Mouse (Mus musculus) hindbrain, embryonic 15.5 days (tissue): Measurements from ENCODE around the gene Mdm1. TPM values are rescaled to one million over a fixed set of nuclear protein-coding genes. Genes with fewer than 3 reads are reported as not detected.

ENCODE experiments used
- ATAC-seq: fragments of 200-750 bp; cut with Nextera tagmentation; 2 replicates; pipeline ENCODE4 v1.8.0; 2017; ENCODE audit warnings: low read depth, moderate number of reproducible peaks, moderate TSS enrichment; ENCODE audit not compliant: low FRiP score
- H3K27ac ChIP-seq: fragments of 300-500 bp; sonication (generic); replicated peaks from 2 replicates; pipeline ENCODE4 v1.5.1; 2015; ENCODE audit warnings: mild to moderate bottlenecking, inconsistent platforms
- H3K27me3 ChIP-seq: fragments of 300-500 bp; sonication (generic); 2 replicates; pipeline ENCODE4 v1.6.1; 2015; ENCODE audit warnings: control low read depth, inconsistent platforms
- H3K36me3 ChIP-seq: fragments of 300-500 bp; sonication (generic); 2 replicates; pipeline ENCODE4 v1.6.1; 2015; ENCODE audit warnings: control low read depth, inconsistent platforms
- H3K4me1 ChIP-seq: fragments of 300-500 bp; sonication (generic); replicated peaks from 2 replicates; pipeline ENCODE4 v1.6.1; 2015; ENCODE audit warnings: control low read depth, inconsistent platforms
- H3K4me2 ChIP-seq: fragments of 300-500 bp; sonication (generic); 2 replicates; pipeline ENCODE4 v1.6.1; 2015; ENCODE audit warnings: moderate library complexity, mild to moderate bottlenecking, inconsistent platforms
- H3K4me3 ChIP-seq: fragments of 300-500 bp; sonication (generic); 2 replicates; pipeline ENCODE4 v1.5.1; 2015; ENCODE audit warnings: mild to moderate bottlenecking, inconsistent platforms
- H3K9ac ChIP-seq: fragments of 300-500 bp; sonication (generic); 2 replicates; pipeline ENCODE4 v1.6.1; 2015; ENCODE audit warnings: inconsistent platforms
- H3K9me3 ChIP-seq: fragments of 300-500 bp; sonication (generic); 2 replicates; pipeline ENCODE4 v1.6.1; 2016; ENCODE audit warnings: control low read depth, inconsistent platforms
- WGBS: fragments of 180-500 bp; shearing (Covaris S2); methylation state at CpG from one replicate; pipeline ENCODE4 v1.1.7; 2015; 5-methylcytosine and 5-hydroxymethylcytosine counted together
- polyA plus RNA-seq: library from polyadenylated mRNA; unstranded; fragments of >200 nt; fragmentation: Nextera tagmentation; extraction: Ambion mirVana; gene quantifications from 2 replicates; pipeline ENCODE4 v1.2.1, GENCODE M21; 2015

The Mdm1 gene
- 26.1 and 27.6 TPM in 2 replicates for polyA plus RNA-seq

DNA sequence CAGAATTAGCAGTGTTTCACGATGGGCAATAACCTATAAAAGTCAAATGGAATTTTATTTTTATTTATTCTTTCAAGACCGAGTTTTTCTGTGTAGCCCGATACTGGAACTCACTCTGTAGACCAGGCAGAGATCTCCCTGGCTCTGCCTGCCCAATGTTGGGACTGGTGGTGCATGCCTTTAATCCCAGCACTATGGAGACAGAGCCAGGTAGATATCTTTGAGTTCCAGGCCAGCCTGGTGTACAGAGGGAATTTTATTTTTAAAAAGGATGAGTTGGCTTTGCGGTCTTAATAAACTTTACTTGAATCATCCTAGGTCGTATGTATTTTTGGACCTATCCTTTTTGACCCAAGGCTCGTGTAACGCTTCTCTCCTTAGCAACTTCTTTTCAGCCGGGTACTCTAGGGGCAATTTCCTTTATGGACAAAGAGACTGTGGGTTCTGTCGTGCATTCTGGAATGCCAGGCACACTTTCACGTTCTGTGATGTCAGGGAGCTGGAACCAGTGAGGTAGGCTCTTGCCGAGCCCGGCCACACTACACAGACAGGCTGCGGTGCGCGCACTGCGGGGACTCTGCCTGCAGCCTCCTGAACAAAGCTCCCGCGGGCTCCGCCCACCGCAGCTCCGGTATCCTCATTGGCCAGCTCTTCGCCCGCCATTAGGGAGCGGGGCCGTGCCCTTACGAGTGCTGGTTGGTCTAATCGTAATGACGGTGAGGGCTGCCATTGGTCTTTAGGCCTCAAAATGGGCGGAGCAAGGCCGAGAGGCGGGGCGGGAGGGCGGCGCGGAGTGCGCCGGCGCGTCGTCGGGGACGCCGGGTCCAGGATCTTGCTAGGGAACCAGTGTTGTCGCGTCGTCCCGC, at the start of gene Mdm1:
TSS of gene Mdm1 (plus strand) at position 794 of the 866 bp plus-strand sequence.
- Histone ChIP-seq H3K9ac (peak within 1 kb of the TSS; percentile 71), H3K4me2 (peak within 1 kb of the TSS; percentile 77), H3K4me3 (peak within 1 kb of the TSS; percentile 92), H3K4me1 (peaks cover 13% of the 10 kb centered on the region), H3K27me3 (no peaks in the 10 kb centered on the region), H3K36me3 (no peaks in the 10 kb centered on the region), H3K27ac (peak within 1 kb of the TSS; percentile 73), H3K9me3 (no peaks in the 10 kb centered on the region)
- peak; percentile 100 for ATAC-seq
- WGBS: 4% methylated on average over 47 of the region's 47 CpGs

DNA sequence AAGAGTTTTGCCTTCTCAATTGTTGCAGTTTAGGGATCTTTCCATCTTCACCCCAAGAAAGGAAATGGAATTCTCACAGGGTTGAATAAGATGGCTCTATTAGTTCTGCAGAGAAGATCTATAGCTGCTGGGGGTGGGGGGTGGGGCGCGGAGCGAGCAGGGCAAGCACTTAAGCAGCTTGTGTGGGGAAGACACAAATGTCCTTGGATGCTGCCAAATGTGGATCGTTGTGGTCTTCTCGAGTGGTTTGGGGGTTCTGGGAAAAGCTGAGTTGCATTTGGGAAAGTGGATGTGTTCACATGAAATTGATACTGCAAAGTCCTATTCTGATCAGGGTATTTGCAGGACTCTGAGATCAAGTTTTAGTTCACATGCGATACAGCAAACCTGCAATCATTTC, 48.9 kb upstream of the Mdm1 start:
- ATAC-seq: no peak
- Histone ChIP-seq H3K36me3 (no peaks in the 10 kb centered on the region), H3K9ac (no peak overlapping the region), H3K27me3 (no peaks in the 10 kb centered on the region), H3K27ac (no peak overlapping the region), H3K4me2 (no peak overlapping the region), H3K4me1 (peaks cover 5% of the 10 kb centered on the region), H3K9me3 (no peaks in the 10 kb centered on the region), H3K4me3 (no peak overlapping the region)
- WGBS: 75% methylated on average over 6 of the region's 6 CpGs

DNA sequence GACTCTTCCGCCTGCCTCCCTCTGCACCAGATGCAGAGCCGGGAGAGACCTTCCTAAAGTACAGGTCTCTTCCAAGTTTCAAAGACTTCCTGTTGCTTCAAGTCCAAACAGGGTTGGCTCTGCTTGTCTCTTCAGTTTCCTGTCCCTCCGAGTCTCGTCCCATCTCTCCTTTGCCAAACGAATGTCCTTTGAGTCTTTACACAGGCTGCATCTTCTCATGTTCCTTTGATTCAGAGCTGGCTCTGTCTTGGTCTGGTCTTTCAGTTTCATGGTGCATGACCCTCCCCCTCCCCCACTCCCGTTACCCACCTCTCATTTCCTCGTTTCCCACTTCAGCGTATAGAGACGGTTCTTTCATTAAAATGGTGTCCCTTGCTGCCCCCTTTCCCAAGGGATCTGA, 47.9 kb upstream of the Mdm1 start:
- Histone ChIP-seq H3K27me3 (no peaks in the 10 kb centered on the region), H3K9ac (no peak overlapping the region), H3K36me3 (no peaks in the 10 kb centered on the region), H3K9me3 (no peaks in the 10 kb centered on the region), H3K4me3 (no peak overlapping the region), H3K27ac (no peak overlapping the region), H3K4me2 (no peak overlapping the region), H3K4me1 (no peaks in the 10 kb centered on the region)
- 67% methylated on average over 9 of the region's 9 CpGs for WGBS
- no peak for ATAC-seq

DNA sequence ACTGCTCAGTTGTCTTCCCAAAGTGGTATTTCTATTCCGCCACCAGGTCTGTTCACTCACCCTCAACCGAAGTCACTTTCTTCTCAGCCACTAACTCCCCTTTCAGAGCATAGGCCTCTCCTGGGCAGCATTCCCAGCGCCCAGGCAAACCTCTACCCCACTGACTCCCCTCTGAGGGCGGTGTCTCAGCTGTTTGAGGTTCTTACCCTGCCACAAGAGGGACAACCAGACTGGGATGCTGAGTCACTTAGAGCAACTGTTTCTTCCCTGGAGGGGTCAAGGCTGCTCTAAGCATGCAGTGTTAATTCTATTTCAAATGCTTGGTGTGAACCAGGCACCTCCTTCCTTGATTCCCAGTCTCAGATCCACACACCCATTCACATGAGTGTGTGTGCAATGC, 46.8 kb upstream of the Mdm1 start:
- H3K9ac ChIP-seq: no peak overlapping the region
- no peaks in the 10 kb centered on the region for H3K27me3 ChIP-seq
- H3K9me3 ChIP-seq: no peaks in the 10 kb centered on the region
- H3K27ac ChIP-seq: no peak overlapping the region
- no peaks in the 10 kb centered on the region for H3K4me1 ChIP-seq
- 89% methylated on average over 4 of the region's 4 CpGs for WGBS
- H3K36me3 ChIP-seq: no peaks in the 10 kb centered on the region
- ATAC-seq: no peak
- H3K4me3 ChIP-seq: no peak overlapping the region
- H3K4me2 ChIP-seq: no peak overlapping the region

DNA sequence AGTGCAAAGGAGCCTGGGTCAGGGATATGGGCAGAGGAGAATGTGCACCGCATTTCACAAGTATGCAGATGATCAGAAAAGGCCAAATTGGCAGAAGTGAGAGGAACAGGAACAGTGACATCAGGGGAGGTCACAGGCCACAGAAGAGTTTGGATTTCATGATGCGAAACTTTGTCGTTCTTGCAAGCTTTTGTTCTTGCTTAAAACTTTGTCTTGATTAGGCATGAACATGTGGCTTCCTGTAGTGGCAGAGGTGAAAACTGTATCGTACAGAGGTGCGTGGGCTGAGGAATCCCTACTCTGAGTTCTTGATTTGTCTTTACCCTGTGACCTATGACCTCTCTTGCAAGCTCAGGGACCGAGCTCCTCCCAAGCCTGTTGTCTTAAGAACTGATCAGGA, 45.4 kb upstream of the Mdm1 start:
- ATAC-seq: no peak
- H3K4me3 ChIP-seq: no peak overlapping the region
- H3K36me3 ChIP-seq: no peaks in the 10 kb centered on the region
- H3K4me1 ChIP-seq: no peaks in the 10 kb centered on the region
- H3K9ac ChIP-seq: no peak overlapping the region
- no peak overlapping the region for H3K4me2 ChIP-seq
- no peak overlapping the region for H3K27ac ChIP-seq
- WGBS: 86% methylated on average over 6 of the region's 6 CpGs
- no peaks in the 10 kb centered on the region for H3K9me3 ChIP-seq
- H3K27me3 ChIP-seq: no peaks in the 10 kb centered on the region

DNA sequence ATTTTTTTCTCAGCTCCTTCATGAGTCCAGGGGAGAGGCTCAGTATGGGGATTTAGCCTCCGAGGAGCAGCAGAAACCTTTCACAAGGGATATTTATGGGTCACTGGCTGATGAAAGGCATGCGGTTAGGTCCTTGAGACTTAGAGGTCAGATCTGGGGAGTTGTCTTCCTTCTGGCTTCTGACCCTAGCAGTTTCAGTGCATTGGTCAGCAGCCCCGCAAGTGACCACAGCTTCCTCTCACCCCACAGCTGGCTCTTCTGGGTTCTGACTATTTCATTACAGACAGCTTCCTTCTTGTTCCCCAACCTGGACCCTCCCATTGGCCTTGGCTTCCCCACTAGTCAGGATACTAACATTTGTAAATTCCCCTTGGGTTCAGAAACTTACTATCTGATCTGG, 43.7 kb upstream of the Mdm1 start:
- WGBS: 83% methylated on average over 3 of the region's 3 CpGs
- Histone ChIP-seq H3K4me2 (no peak overlapping the region), H3K9me3 (no peaks in the 10 kb centered on the region), H3K27ac (no peak overlapping the region), H3K36me3 (no peaks in the 10 kb centered on the region), H3K27me3 (no peaks in the 10 kb centered on the region), H3K4me1 (no peaks in the 10 kb centered on the region), H3K9ac (no peak overlapping the region), H3K4me3 (no peak overlapping the region)
- no peak for ATAC-seq

DNA sequence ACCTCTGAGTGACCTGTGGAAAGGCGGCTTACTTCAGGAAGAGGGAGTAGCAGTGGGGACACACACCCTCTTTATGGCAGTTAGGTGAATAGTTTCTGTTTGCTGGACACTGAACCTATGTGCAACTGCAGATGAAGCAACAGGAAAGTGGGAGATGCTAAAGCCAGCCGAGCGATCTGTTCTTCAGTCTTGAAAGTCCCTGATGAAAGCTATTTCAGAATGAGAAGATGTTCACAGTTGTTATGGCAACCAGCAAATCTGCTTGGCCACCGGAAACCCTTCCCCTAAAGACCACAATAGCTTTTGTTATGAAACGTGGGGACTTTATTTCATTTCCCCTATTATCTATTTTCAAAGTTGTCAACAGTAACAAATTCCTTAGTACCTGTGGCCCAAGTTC, 41.0 kb upstream of the Mdm1 start:
- WGBS: 36% methylated on average over 5 of the region's 5 CpGs

DNA sequence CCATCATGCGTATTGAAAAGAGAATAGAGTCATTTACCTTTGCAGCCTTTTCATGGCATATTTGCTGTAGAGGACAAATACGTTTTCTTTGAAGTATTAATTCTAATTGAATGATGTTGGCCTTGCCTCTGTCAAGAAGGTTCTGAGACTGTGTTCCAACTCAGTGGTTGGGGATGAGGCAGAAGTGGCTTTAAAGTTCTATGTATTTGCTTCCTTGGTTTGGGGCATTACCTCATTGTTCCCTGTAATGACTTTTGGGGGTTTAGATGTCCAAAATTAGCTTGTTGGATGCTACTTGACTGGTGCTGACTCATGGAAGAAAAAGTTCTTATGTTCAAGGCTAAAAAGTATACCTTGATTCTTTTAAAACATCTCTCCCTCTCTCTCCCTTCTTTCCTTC, 40.6 kb upstream of the Mdm1 start:
- Histone ChIP-seq H3K4me1 (peaks cover 7% of the 10 kb centered on the region), H3K27ac (no peak overlapping the region), H3K27me3 (no peaks in the 10 kb centered on the region), H3K9ac (no peak overlapping the region), H3K36me3 (no peaks in the 10 kb centered on the region), H3K9me3 (no peaks in the 10 kb centered on the region), H3K4me3 (no peak overlapping the region), H3K4me2 (no peak overlapping the region)
- 75% methylated on average over 2 of the region's 2 CpGs for WGBS
- ATAC-seq: no peak

More for the DNA sequence above, 41.0 kb upstream of the Mdm1 start:
- Histone ChIP-seq H3K4me2 (no peak overlapping the region), H3K36me3 (no peaks in the 10 kb centered on the region), H3K27ac (no peak overlapping the region), H3K27me3 (no peaks in the 10 kb centered on the region), H3K4me3 (no peak overlapping the region), H3K9me3 (no peaks in the 10 kb centered on the region), H3K9ac (no peak overlapping the region), H3K4me1 (peaks cover 7% of the 10 kb centered on the region)
- ATAC-seq: no peak

DNA sequence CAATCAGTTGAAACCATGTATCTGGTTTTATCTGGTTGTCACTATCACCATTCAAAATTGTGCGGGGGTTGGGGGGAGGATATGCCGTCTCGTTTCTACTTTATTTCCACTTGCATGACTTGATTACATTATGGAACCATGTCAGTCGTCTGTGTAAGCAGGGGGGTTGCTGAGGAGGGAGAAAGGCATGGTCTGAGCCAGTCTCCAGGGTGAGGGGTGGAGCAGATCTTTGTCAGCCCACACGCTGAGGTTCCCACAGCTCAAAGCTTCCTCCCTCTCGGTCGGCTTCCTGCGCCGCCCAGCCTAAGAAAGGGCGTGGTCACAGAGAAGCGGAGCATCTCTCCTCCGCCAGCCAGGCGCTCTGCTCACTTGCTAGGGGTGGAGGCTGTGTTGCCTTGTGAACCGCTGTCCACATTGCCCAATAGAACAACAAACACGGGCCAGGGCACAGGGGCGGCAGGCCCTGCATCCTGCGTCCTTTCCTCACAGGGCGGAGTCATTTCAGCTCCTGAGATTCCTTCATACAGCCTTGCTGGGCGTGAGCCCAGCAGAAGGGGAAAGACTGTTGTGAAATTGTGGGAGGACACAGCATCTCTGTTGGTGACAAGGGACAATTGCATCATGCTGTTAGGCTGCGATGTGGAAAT, 38.5 kb upstream of the Mdm1 start:
- Histone ChIP-seq H3K9me3 (no peaks in the 10 kb centered on the region), H3K27ac (peak overlapping the region; percentile 79), H3K9ac (peak overlapping the region; percentile 60), H3K4me1 (peaks cover 7% of the 10 kb centered on the region), H3K27me3 (no peaks in the 10 kb centered on the region), H3K36me3 (no peaks in the 10 kb centered on the region), H3K4me2 (peak overlapping the region; percentile 77), H3K4me3 (peak overlapping the region; percentile 45)
- ATAC-seq: peak; percentile 94
- WGBS: 2% methylated on average over 20 of the region's 20 CpGs

DNA sequence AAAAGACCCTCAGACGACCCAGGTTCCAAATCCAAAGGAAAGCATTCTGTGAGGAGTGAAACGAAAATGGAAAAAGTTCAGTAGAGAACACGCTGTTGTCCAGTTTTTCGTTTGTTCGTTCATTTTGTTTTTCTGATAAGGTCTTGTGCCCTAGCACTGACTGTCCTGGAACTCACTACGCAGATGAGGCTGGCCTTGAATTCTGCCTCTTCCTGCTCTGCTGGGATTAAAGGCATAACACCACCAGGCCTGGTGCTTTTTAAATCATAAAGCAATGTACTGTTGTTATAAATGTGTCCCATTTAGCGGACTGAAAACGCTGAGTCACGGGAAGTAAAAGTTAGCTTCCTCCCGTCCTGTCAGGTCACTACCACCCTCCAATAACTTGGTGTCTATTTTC, 37.7 kb upstream of the Mdm1 start:
- WGBS: 77% methylated on average over 10 of the region's 10 CpGs
- Histone ChIP-seq H3K27ac (no peak overlapping the region), H3K9me3 (no peaks in the 10 kb centered on the region), H3K27me3 (no peaks in the 10 kb centered on the region), H3K36me3 (no peaks in the 10 kb centered on the region), H3K4me1 (peaks cover 7% of the 10 kb centered on the region), H3K4me2 (no peak overlapping the region), H3K9ac (no peak overlapping the region), H3K4me3 (no peak overlapping the region)
- ATAC-seq: no peak

DNA sequence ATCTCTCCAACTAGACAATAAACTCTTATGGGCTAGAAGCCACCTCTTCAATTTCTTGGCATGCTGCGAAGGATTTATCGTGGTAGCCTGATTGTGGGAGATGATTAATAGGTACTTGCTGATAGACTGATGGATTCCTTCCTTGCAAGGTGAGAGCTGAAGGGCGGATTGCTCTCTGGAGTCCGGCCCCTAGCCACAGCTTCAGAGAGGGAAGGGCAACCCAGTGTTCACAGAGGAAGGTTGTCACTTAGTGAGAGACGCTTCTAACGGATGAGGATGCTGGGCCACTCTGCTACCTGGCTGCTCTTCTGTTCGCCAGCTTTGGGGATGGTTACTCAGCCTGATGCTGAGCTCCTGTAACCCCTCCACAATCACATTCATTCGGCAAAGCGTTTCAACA, 34.6 kb upstream of the Mdm1 start:
- no peak overlapping the region for H3K27ac ChIP-seq
- no peak overlapping the region for H3K4me3 ChIP-seq
- H3K9me3 ChIP-seq: no peaks in the 10 kb centered on the region
- H3K4me2 ChIP-seq: peak overlapping the region; percentile 6; the same call in 1 of the 2 replicates
- no peak overlapping the region for H3K9ac ChIP-seq
- no peaks in the 10 kb centered on the region for H3K36me3 ChIP-seq
- ATAC-seq: no peak
- peaks cover 15% of the 10 kb centered on the region for H3K4me1 ChIP-seq
- no peaks in the 10 kb centered on the region for H3K27me3 ChIP-seq
- WGBS: 79% methylated on average over 9 of the region's 9 CpGs

DNA sequence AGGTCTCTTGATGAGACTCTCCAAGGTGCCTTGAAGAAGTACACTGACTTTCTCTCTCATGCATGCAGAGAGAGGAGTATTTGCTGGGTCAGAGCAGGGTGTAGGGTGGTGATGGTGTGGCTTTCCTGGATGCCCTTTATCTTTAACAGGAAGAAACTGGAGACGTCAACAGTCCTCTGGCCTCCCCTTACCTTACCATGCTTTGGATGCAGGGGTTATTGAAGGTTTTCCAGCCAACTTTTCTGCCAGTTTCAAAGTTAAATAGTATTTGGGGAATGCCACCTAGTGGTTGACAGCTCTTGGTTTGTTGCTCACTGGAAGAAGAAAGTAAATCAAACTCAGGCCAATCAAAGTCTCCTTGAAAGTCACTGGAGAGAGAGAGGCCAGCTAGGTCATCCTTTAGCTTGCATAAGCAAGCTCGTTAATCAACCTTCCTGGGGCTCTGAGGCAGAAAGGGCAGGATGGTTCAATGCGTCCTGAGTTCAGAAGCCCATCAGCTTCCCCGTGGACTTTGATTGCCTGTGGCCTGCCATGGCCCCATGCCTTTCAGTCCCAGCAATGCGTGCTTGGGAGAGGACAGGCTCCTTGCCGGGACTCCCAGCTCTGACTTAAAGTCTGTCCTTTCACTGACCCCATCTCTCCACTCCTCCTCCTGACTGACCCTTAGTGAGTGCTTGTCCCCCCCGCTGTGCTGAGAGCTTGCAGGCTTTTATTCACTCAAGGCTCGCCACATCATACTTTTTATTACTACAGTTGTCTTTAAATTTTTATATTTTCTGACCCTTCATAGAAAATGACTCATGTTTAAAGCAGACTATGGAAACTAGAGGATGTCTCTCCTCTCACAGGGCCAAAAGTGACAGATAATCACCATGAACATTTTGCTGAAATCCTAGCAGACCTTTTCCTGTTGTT, 31.3 kb upstream of the Mdm1 start:
- no peak overlapping the region for H3K27ac ChIP-seq
- H3K4me3 ChIP-seq: no peak overlapping the region
- H3K27me3 ChIP-seq: no peaks in the 10 kb centered on the region
- no peaks in the 10 kb centered on the region for H3K36me3 ChIP-seq
- 13% methylated on average over 8 of the region's 8 CpGs for WGBS
- no peaks in the 10 kb centered on the region for H3K9me3 ChIP-seq
- peaks cover 22% of the 10 kb centered on the region for H3K4me1 ChIP-seq
- H3K4me2 ChIP-seq: no peak overlapping the region
- ATAC-seq: no peak
- no peak overlapping the region for H3K9ac ChIP-seq
